Mouse (Mus musculus): ENCODE data around the gene Wdr62. TPM values are rescaled to one million over a fixed set of nuclear protein-coding genes. Genes with fewer than 3 reads are reported as not detected.
A peak's percentile ranks its signal among the peaks of the same experiment; 100 is the strongest.

Wdr62 gene
- polyA plus RNA-seq (2015; fragmentation: Nextera tagmentation; extraction: Ambion mirVana), result 2.4 TPM in 2 replicates

DNA sequence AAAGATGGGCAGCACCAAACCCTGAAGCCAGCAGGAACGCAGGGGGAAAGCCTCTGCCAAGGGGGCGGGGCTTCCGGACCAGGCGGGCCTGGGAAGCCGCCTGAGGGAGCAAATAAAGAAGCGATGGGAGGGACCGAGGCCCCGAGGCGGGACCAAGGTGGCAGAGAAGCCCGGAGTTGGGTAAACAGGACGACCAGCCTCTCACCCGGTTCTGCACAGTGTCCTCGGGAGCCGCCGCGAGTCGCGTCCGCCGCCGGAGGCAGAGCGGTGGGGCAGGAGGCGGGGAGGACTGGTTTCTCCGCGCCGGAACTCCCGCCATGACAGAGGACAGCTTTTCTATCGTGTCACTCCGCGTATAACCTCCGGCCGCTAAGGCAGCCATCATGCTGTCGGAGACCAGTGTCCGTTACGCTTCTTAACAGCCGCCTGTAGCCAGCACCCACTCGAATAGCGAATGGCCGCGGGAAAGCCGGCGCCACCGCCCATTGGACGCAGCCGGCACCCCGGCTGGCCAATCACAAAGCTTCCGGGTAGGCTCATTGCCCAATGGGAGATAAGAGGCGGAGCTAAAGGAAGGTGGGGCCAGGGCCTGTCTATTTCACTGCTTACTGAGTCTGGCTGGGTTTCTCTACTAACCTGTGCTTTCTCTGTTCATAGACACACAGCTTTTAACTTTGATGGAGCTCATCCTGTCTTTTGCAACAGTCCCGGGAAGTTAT lies at the start of gene Wdr62, which contains the start of gene Thap8:
Gene Wdr62 (minus strand): TSS at position 469 of the 719 bp plus-strand sequence.
Gene Thap8 (plus strand): TSS at position 144 of the 719 bp plus-strand sequence.
- TF ChIP-seq CTCF (IDR thresholded peaks at IDR 0.05; ENCODE audit: low read depth) (no peak), EP300 (optimal IDR thresholded peaks at IDR 0.05) (peak; percentile 43)
- peak within 1 kb of the TSS; percentile 85 for H3K4me2 ChIP-seq (replicated peaks; ENCODE audit: low read depth)
- H3K4me1 ChIP-seq (replicated peaks; ENCODE audit: control insufficient read depth, insufficient read depth), result no peaks in the 10 kb centered on the region
- peak within 1 kb of the TSS; percentile 77 for H3K4me3 ChIP-seq (ENCODE audit: low read depth, low read length)
- peak within 1 kb of the TSS; percentile 98 for H3K27ac ChIP-seq (replicated peaks)
- DNase-seq (ENCODE audit: low spot score) (peak; percentile 94), ATAC-seq (ENCODE audit: low FRiP score, low TSS enrichment) (peak; percentile 96)
- no peaks in the 10 kb centered on the region for H3K9me3 ChIP-seq (ENCODE audit: control insufficient read depth, low read length)
- peak within 1 kb of the TSS; percentile 67 for H3K9ac ChIP-seq (ENCODE audit: low read length)
- under 1% methylated on average over 49 of the region's 49 CpGs for WGBS
- no peaks in the 10 kb centered on the region for H3K27me3 ChIP-seq (ENCODE audit: control insufficient read depth, insufficient read depth, low read length)
- no peaks in the 10 kb centered on the region for H3K36me3 ChIP-seq (ENCODE audit: control insufficient read depth, insufficient read depth, low read length)

GRCm38 (mm10) chr7:30328379-30328778 lies 48.2 kb upstream of the Wdr62 start:
- no peak overlapping the region for H3K9ac ChIP-seq (ENCODE audit: low read length)
- no peaks in the 10 kb centered on the region for H3K36me3 ChIP-seq (ENCODE audit: control insufficient read depth, insufficient read depth, low read length)
- no peak overlapping the region for H3K27ac ChIP-seq (replicated peaks)
- ATAC-seq (ENCODE audit: low FRiP score, low TSS enrichment), result no peak
- H3K27me3 ChIP-seq (ENCODE audit: control insufficient read depth, insufficient read depth, low read length), result no peaks in the 10 kb centered on the region
- H3K4me1 ChIP-seq (replicated peaks; ENCODE audit: control insufficient read depth, insufficient read depth), result no peaks in the 10 kb centered on the region
- no peaks in the 10 kb centered on the region for H3K9me3 ChIP-seq (ENCODE audit: control insufficient read depth, low read length)
- no peak overlapping the region for H3K4me3 ChIP-seq (ENCODE audit: low read depth, low read length)
- TF ChIP-seq EP300 (optimal IDR thresholded peaks at IDR 0.05) (no peak), CTCF (IDR thresholded peaks at IDR 0.05; ENCODE audit: low read depth) (no peak)
- no peak for DNase-seq (ENCODE audit: low spot score)
- H3K4me2 ChIP-seq (replicated peaks; ENCODE audit: low read depth), result no peak overlapping the region
- 55% methylated on average over 10 of the region's 10 CpGs for WGBS

DNA sequence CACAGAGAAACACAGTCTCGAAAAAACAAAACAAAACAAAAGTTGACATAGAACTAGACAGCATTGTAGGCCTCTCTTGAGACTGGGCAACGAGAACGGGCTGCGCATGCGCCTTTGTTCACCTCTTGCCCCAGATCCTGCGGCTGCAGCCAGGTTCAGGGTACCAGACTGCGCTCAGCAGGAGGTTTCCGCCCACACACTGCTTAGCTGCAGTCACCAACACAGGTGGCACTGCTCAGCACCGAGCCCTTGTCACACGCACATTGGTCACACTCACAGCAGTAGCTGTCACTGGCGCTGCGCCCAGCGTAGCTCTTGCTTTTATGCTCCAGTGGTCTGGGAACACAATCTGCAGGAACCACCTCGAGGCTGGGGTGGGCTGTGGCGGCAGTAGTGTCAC lies 46.9 kb upstream of the Wdr62 start:
- TF ChIP-seq CTCF (IDR thresholded peaks at IDR 0.05; ENCODE audit: low read depth) (no peak), EP300 (optimal IDR thresholded peaks at IDR 0.05) (no peak)
- WGBS, result 58% methylated on average over 15 of the region's 15 CpGs
- Histone ChIP-seq H3K4me3 (ENCODE audit: low read depth, low read length) (no peak overlapping the region), H3K4me1 (replicated peaks; ENCODE audit: control insufficient read depth, insufficient read depth) (no peaks in the 10 kb centered on the region), H3K9ac (ENCODE audit: low read length) (no peak overlapping the region), H3K27me3 (ENCODE audit: control insufficient read depth, insufficient read depth, low read length) (no peaks in the 10 kb centered on the region), H3K36me3 (ENCODE audit: control insufficient read depth, insufficient read depth, low read length) (no peaks in the 10 kb centered on the region), H3K9me3 (ENCODE audit: control insufficient read depth, low read length) (no peaks in the 10 kb centered on the region), H3K4me2 (replicated peaks; ENCODE audit: low read depth) (no peak overlapping the region), H3K27ac (replicated peaks) (no peak overlapping the region)
- no peak for ATAC-seq (ENCODE audit: low FRiP score, low TSS enrichment)
- no peak for DNase-seq (ENCODE audit: low spot score)

DNA sequence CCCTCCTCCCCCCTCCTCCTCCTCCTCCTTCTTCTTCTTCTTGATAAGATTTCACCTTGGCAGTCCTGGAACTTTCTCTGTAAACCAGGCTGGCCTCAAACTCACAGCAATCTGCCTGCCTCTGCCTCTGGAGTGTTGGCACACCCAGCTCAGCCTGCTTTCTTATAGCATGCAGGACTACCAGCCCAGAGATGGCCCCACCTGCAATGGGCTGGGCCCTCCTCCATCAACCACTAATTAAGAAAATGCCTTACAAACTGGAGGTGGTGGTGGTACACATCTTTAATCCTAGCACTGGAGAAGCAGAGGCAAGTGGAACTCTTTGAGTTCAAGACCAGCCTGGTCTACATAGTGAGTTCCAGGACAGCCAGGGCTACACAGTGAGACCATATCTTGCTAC lies 46.2 kb upstream of the Wdr62 start:
- Histone ChIP-seq H3K27ac (replicated peaks) (no peak overlapping the region), H3K4me1 (replicated peaks; ENCODE audit: control insufficient read depth, insufficient read depth) (no peaks in the 10 kb centered on the region), H3K36me3 (ENCODE audit: control insufficient read depth, insufficient read depth, low read length) (no peaks in the 10 kb centered on the region), H3K27me3 (ENCODE audit: control insufficient read depth, insufficient read depth, low read length) (no peaks in the 10 kb centered on the region), H3K9me3 (ENCODE audit: control insufficient read depth, low read length) (no peaks in the 10 kb centered on the region), H3K9ac (ENCODE audit: low read length) (no peak overlapping the region), H3K4me2 (replicated peaks; ENCODE audit: low read depth) (no peak overlapping the region), H3K4me3 (ENCODE audit: low read depth, low read length) (no peak overlapping the region)
- DNase-seq (ENCODE audit: low spot score), result no peak
- TF ChIP-seq CTCF (IDR thresholded peaks at IDR 0.05; ENCODE audit: low read depth), result no peak
- TF ChIP-seq EP300 (optimal IDR thresholded peaks at IDR 0.05), result no peak
- ATAC-seq (ENCODE audit: low FRiP score, low TSS enrichment), result no peak

DNA sequence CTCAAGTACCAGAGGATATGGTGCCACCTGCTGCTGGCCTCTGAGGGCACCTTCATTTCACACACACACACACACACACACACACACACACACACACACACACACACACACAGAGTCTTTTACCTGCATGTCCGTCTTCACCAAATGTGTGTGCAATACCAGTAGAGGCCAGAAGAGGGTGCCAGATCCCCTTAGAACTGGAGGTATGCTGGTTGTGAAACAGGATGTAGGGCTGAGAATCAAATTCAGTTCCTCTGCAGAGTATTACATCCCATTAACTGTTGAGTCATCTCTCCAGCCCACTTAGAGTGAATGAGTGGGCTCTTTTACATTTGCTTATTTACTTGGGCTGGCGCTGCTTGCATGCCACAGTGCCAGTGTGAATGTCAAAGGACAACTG lies 45.1 kb upstream of the Wdr62 start:
- ATAC-seq (ENCODE audit: low FRiP score, low TSS enrichment), result no peak
- H3K27ac ChIP-seq (replicated peaks), result no peak overlapping the region
- no peaks in the 10 kb centered on the region for H3K27me3 ChIP-seq (ENCODE audit: control insufficient read depth, insufficient read depth, low read length)
- no peaks in the 10 kb centered on the region for H3K36me3 ChIP-seq (ENCODE audit: control insufficient read depth, insufficient read depth, low read length)
- H3K4me3 ChIP-seq (ENCODE audit: low read depth, low read length), result no peak overlapping the region
- 42% methylated on average over 2 of the region's 2 CpGs for WGBS
- DNase-seq (ENCODE audit: low spot score), result peak; percentile 61
- no peak overlapping the region for H3K9ac ChIP-seq (ENCODE audit: low read length)
- H3K4me1 ChIP-seq (replicated peaks; ENCODE audit: control insufficient read depth, insufficient read depth), result no peaks in the 10 kb centered on the region; the same call in 1 of the 2 replicates
- H3K9me3 ChIP-seq (ENCODE audit: control insufficient read depth, low read length), result no peaks in the 10 kb centered on the region
- H3K4me2 ChIP-seq (replicated peaks; ENCODE audit: low read depth), result no peak overlapping the region
- TF ChIP-seq CTCF (IDR thresholded peaks at IDR 0.05; ENCODE audit: low read depth) (peak; percentile 76), EP300 (optimal IDR thresholded peaks at IDR 0.05) (no peak)

DNA sequence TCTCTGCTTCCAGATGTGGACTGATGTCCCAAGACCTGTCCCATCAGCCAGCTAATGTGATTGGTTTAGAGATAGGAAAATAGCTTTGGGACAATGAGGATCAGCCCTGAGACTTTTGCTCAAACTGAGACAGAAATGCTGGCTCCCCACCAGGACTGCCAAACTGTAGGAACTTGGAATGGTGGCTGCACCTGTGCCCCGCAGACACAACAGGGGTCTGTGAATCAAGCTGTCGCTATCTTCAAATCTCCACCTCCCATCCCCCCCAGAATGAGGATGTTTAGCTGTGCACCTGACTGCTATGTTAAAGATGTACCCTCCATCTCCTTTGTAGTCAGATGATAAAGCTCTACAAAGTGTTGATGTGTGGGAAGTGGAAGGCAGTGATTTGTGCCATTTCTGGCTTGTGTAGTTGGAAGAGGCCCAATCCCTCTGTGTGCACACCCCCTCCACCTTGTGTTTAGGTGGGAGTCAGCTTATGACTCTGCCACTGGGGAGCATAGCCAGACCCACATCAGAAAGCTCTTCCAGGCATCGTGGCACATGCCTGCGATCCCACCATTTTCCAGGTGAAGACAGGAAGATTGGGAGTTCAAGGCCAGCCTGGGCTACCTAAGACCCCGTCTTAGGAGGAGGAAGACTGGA lies 44.2 kb upstream of the Wdr62 start:
- no peak overlapping the region for H3K9ac ChIP-seq (ENCODE audit: low read length)
- WGBS, result 85% methylated on average over 5 of the region's 5 CpGs
- no peak for DNase-seq (ENCODE audit: low spot score)
- H3K27me3 ChIP-seq (ENCODE audit: control insufficient read depth, insufficient read depth, low read length), result no peaks in the 10 kb centered on the region
- no peak for ATAC-seq (ENCODE audit: low FRiP score, low TSS enrichment)
- TF ChIP-seq CTCF (IDR thresholded peaks at IDR 0.05; ENCODE audit: low read depth) (no peak), EP300 (optimal IDR thresholded peaks at IDR 0.05) (no peak)
- no peak overlapping the region for H3K4me2 ChIP-seq (replicated peaks; ENCODE audit: low read depth)
- H3K4me3 ChIP-seq (ENCODE audit: low read depth, low read length), result no peak overlapping the region
- H3K36me3 ChIP-seq (ENCODE audit: control insufficient read depth, insufficient read depth, low read length), result no peaks in the 10 kb centered on the region
- H3K27ac ChIP-seq (replicated peaks), result no peak overlapping the region
- H3K9me3 ChIP-seq (ENCODE audit: control insufficient read depth, low read length), result no peaks in the 10 kb centered on the region
- H3K4me1 ChIP-seq (replicated peaks; ENCODE audit: control insufficient read depth, insufficient read depth), result no peaks in the 10 kb centered on the region; the same call in 1 of the 2 replicates
